Mouse (Mus musculus) adrenal gland, adult 10 weeks (tissue): ENCODE results near the gene Sis. TPM values are rescaled to one million over a fixed set of nuclear protein-coding genes. Genes with fewer than 3 reads are reported as not detected.

Source experiments
- polyA plus RNA-seq: library from polyadenylated mRNA; stranded (reverse); fragments of 350-450 nt; fragmentation: Illumina TruSeq; extraction: RNeasy Lipid Tissue Mini Kit (QIAGEN cat#74804); gene quantifications from one replicate; pipeline ENCODE4 v1.2.3, GENCODE M21; 2014; ENCODE audit warnings: low read depth, low replicate concordance

The Sis gene
- polyA plus RNA-seq: not detected

GRCm38 (mm10) chr3:72967675-72968074 lies at the start of gene Sis:
Sis (minus strand) TSS chr3:72967863.

Other genes with a start within 250 kb of the Sis start
- not detected for gene Slitrk3, start 89.9 kb upstream of the Sis start, polyA plus RNA-seq